ENCODE assay signal across 20 mouse cellular contexts in genomic region chr4:137527368-137527767, GRCm38 (mm10). TPM values are rescaled to one million over a fixed set of nuclear protein-coding genes. Genes with fewer than 3 reads are reported as not detected.
DNase-seq lines count a peak whose midpoint lies in the region; ATAC-seq and TF ChIP-seq lines count a peak whose summit lies in the region.
"Had no signal": no experiment of that assay in that cellular context is flagged by ENCODE, and none has a peak within 500 bp of the region (broad histone marks: within the 10 kb centered on the region; RNA-seq: fewer than 3 reads in every experiment).

No protein-coding gene starts in this region.

- 39% methylated on average over 4 of the region's 4 CpGs for WGBS in heart, adult 2 months
- WGBS in heart, embryonic 11.5 days (ENCODE audit: insufficient replicate concordance): 78% methylated on average over 4 of the region's 4 CpGs
- 61% methylated on average over 4 of the region's 4 CpGs for WGBS in neural tube, embryonic 12.5 days
- WGBS in neural tube, embryonic 15.5 days: 55% methylated on average over 4 of the region's 4 CpGs
- 47% methylated on average over 4 of the region's 4 CpGs for WGBS in intestine, embryonic 16.5 days
- WGBS in midbrain, embryonic 14.5 days: 67% methylated on average over 4 of the region's 4 CpGs

- intact Hi-C loops in heart, adult 2 months (cut with DNase I): no loop called here

- peaks cover 7% of the 10 kb centered on the region for H3K4me1 ChIP-seq in heart, adult 2 months (ENCODE audit: control insufficient read depth, insufficient read depth, low read length)
- H3K4me1 ChIP-seq in heart, embryonic 11.5 days (ENCODE audit: control insufficient read depth, insufficient read depth, low read length): no peaks in the 10 kb centered on the region
- H3K4me1 ChIP-seq in neural tube, embryonic 12.5 days: peaks cover 6% of the 10 kb centered on the region; the same call in 1 of the 2 replicates
- H3K4me1 ChIP-seq in neural tube, embryonic 15.5 days: no peaks in the 10 kb centered on the region
- H3K4me1 ChIP-seq in intestine, embryonic 16.5 days (ENCODE audit: control insufficient read depth, insufficient read depth, low read length): 0 out of 2 replicates have a peak, but pooled peaks cover 7% of the 10 kb centered on the region
- no peaks in the 10 kb centered on the region for H3K4me1 ChIP-seq in midbrain, embryonic 14.5 days (ENCODE audit: control insufficient read depth, insufficient read depth, low read length)
- H3K4me1 ChIP-seq: embryonic facial prominence, embryonic 12.5 days; heart, embryonic 13.5 days; hindbrain, embryonic 13.5 days; liver, embryonic 13.5 days had no signal

- TF ChIP-seq EP300 in heart, adult 2 months (IDR thresholded peaks at IDR 0.05; ENCODE audit: insufficient read depth, low read depth, low read length): no peak

- no peak overlapping the region for H3K4me3 ChIP-seq in heart, adult 2 months
- no peak overlapping the region for H3K4me3 ChIP-seq in heart, embryonic 11.5 days (ENCODE audit: low read depth, low read length)
- no peak overlapping the region for H3K4me3 ChIP-seq in neural tube, embryonic 12.5 days
- H3K4me3 ChIP-seq in neural tube, embryonic 15.5 days (replicated peaks): no peak overlapping the region
- no peak overlapping the region for H3K4me3 ChIP-seq in intestine, embryonic 16.5 days (ENCODE audit: low read length)
- no peak overlapping the region for H3K4me3 ChIP-seq in midbrain, embryonic 14.5 days (replicated peaks; ENCODE audit: low read depth, low read length)
- H3K4me3 ChIP-seq: embryonic facial prominence, embryonic 12.5 days; heart, embryonic 13.5 days; hindbrain, embryonic 13.5 days; layer of hippocampus, adult 2 months; liver, embryonic 13.5 days had no signal

- H3K27me3 ChIP-seq in heart, adult 2 months (ENCODE audit: control insufficient read depth, insufficient read depth, low read length): no peaks in the 10 kb centered on the region
- no peaks in the 10 kb centered on the region for H3K27me3 ChIP-seq in heart, embryonic 11.5 days (ENCODE audit: control insufficient read depth, insufficient read depth, low read length)
- H3K27me3 ChIP-seq in neural tube, embryonic 12.5 days (replicated peaks): no peaks in the 10 kb centered on the region
- no peaks in the 10 kb centered on the region for H3K27me3 ChIP-seq in neural tube, embryonic 15.5 days (replicated peaks)
- H3K27me3 ChIP-seq in intestine, embryonic 16.5 days (replicated peaks; ENCODE audit: control insufficient read depth, insufficient read depth, low read length): no peaks in the 10 kb centered on the region
- H3K27me3 ChIP-seq in midbrain, embryonic 14.5 days (ENCODE audit: control insufficient read depth, insufficient read depth, low read length): no peaks in the 10 kb centered on the region
- H3K27me3 ChIP-seq: embryonic facial prominence, embryonic 12.5 days; heart, embryonic 13.5 days; hindbrain, embryonic 13.5 days; liver, embryonic 13.5 days had no signal

- TF ChIP-seq POLR2A in heart, adult 2 months (IDR thresholded peaks at IDR 0.05; ENCODE audit: insufficient read depth, low read depth, low read length): no peak

- H3K4me2 ChIP-seq in heart, embryonic 11.5 days: no peak overlapping the region
- no peak overlapping the region for H3K4me2 ChIP-seq in neural tube, embryonic 12.5 days (replicated peaks)
- H3K4me2 ChIP-seq in neural tube, embryonic 15.5 days: no peak overlapping the region
- no peak overlapping the region for H3K4me2 ChIP-seq in intestine, embryonic 16.5 days (ENCODE audit: low read depth, low read length)
- no peak overlapping the region for H3K4me2 ChIP-seq in midbrain, embryonic 14.5 days (ENCODE audit: low read length)
- H3K4me2 ChIP-seq: embryonic facial prominence, embryonic 12.5 days; heart, embryonic 13.5 days; hindbrain, embryonic 13.5 days; liver, embryonic 13.5 days had no signal

- peak overlapping the region; percentile 49 for H3K27ac ChIP-seq in heart, adult 2 months
- H3K27ac ChIP-seq in heart, embryonic 11.5 days (ENCODE audit: low read depth, low read length): no peak overlapping the region
- no peak overlapping the region for H3K27ac ChIP-seq in neural tube, embryonic 12.5 days
- no peak overlapping the region for H3K27ac ChIP-seq in neural tube, embryonic 15.5 days (replicated peaks)
- H3K27ac ChIP-seq in intestine, embryonic 16.5 days (ENCODE audit: low read length): no peak overlapping the region
- no peak overlapping the region for H3K27ac ChIP-seq in midbrain, embryonic 14.5 days (replicated peaks; ENCODE audit: low read depth, low read length)
- H3K27ac ChIP-seq: embryonic facial prominence, embryonic 12.5 days; heart, embryonic 13.5 days; hindbrain, embryonic 13.5 days; layer of hippocampus, adult 2 months; liver, embryonic 13.5 days had no signal

- H3K79me2 ChIP-seq in heart, adult 2 months (replicated peaks; ENCODE audit: control insufficient read depth, insufficient read depth, low read length): no peaks in the 10 kb centered on the region

- H3K9me3 ChIP-seq in heart, embryonic 11.5 days (replicated peaks; ENCODE audit: control insufficient read depth, low read length): no peaks in the 10 kb centered on the region
- no peaks in the 10 kb centered on the region for H3K9me3 ChIP-seq in neural tube, embryonic 12.5 days
- no peaks in the 10 kb centered on the region for H3K9me3 ChIP-seq in neural tube, embryonic 15.5 days (replicated peaks)
- no peaks in the 10 kb centered on the region for H3K9me3 ChIP-seq in intestine, embryonic 16.5 days (ENCODE audit: control insufficient read depth, low read length)
- H3K9me3 ChIP-seq in midbrain, embryonic 14.5 days (ENCODE audit: control insufficient read depth, low read length): no peaks in the 10 kb centered on the region
- H3K9me3 ChIP-seq: embryonic facial prominence, embryonic 12.5 days; heart, embryonic 13.5 days; hindbrain, embryonic 13.5 days; liver, embryonic 13.5 days had no signal

- no peak for ATAC-seq in heart, embryonic 11.5 days (replicated peaks; ENCODE audit: insufficient number of reproducible peaks, low FRiP score, low TSS enrichment)
- ATAC-seq in neural tube, embryonic 12.5 days (ENCODE audit: low FRiP score, low read depth): no peak
- no peak for ATAC-seq in neural tube, embryonic 15.5 days (ENCODE audit: low FRiP score)
- ATAC-seq in intestine, embryonic 16.5 days: peak; percentile 90
- no peak for ATAC-seq in midbrain, embryonic 14.5 days (ENCODE audit: low FRiP score, low TSS enrichment)

- DNase-seq in heart, adult 2 months: peak in 1 of 2 experiments; percentile 38
- peak; percentile 11 for DNase-seq in lung, postnatal 14 days
- DNase-seq in midbrain, embryonic 14.5 days: no peak
- no peak for DNase-seq in right cerebral cortex, adult 2 months (ENCODE audit: low spot score in 2 of 2)
- DNase-seq: adrenal gland, postnatal 25 days; cerebellum, postnatal 36 days; liver, embryonic 13.5 days; thymus, adult 18-20 months had no signal

- TF ChIP-seq CTCF in heart, adult 2 months (IDR thresholded peaks at IDR 0.05): no peak

- peaks cover 2% of the 10 kb centered on the region for H3K36me3 ChIP-seq in heart, adult 2 months (ENCODE audit: control insufficient read depth, insufficient read depth, low read length)
- H3K36me3 ChIP-seq in heart, embryonic 11.5 days (ENCODE audit: control insufficient read depth, insufficient read depth, low read length): peaks cover 56% of the 10 kb centered on the region
- peaks cover 18% of the 10 kb centered on the region for H3K36me3 ChIP-seq in neural tube, embryonic 12.5 days
- no peaks in the 10 kb centered on the region for H3K36me3 ChIP-seq in neural tube, embryonic 15.5 days
- peaks cover 6% of the 10 kb centered on the region; the same call in 1 of the 2 replicates for H3K36me3 ChIP-seq in intestine, embryonic 16.5 days (ENCODE audit: control insufficient read depth, insufficient read depth, low read length)
- 0 out of 2 replicates have a peak, but pooled peaks cover 5% of the 10 kb centered on the region for H3K36me3 ChIP-seq in midbrain, embryonic 14.5 days (ENCODE audit: control insufficient read depth, insufficient read depth, low read length)
- H3K36me3 ChIP-seq: hindbrain, embryonic 13.5 days had no signal

- no peak overlapping the region for H3K9ac ChIP-seq in heart, adult 2 months (ENCODE audit: low read depth, low read length)
- no peak overlapping the region for H3K9ac ChIP-seq in heart, embryonic 11.5 days (ENCODE audit: low read depth, low read length)
- 0 out of 2 replicates have a peak overlapping the region, but pooled peaks have one; percentile 13 for H3K9ac ChIP-seq in neural tube, embryonic 12.5 days
- H3K9ac ChIP-seq in neural tube, embryonic 15.5 days (replicated peaks): no peak overlapping the region
- H3K9ac ChIP-seq in intestine, embryonic 16.5 days (ENCODE audit: low read depth, low read length): no peak overlapping the region
- no peak overlapping the region for H3K9ac ChIP-seq in midbrain, embryonic 14.5 days (replicated peaks; ENCODE audit: low read length)
- H3K9ac ChIP-seq: embryonic facial prominence, embryonic 12.5 days; heart, embryonic 13.5 days; hindbrain, embryonic 13.5 days; liver, embryonic 13.5 days had no signal

RNA-seq across cellular contexts. Expression of gene Ldlrad2, which starts 47.0 kb away (rescaled TPM):
- not detected for total RNA-seq in heart, adult 2 months (2021)
- polyA plus RNA-seq in heart, adult 2 months (2012; rRNA removed): not detected in 2 replicates
- polyA plus RNA-seq in heart, embryonic 11.5 days (2014; fragmentation: Nextera tagmentation; extraction: Ambion mirVana): not detected in 2 replicates
- not detected in 2 replicates for polyA plus RNA-seq in neural tube, embryonic 12.5 days (2016; fragmentation: Nextera tagmentation; extraction: Ambion mirVana)
- polyA plus RNA-seq in neural tube, embryonic 15.5 days (2015; fragmentation: Nextera tagmentation; extraction: Ambion mirVana): not detected in 2 replicates
- polyA plus RNA-seq in intestine, embryonic 16.5 days (2015; fragmentation: Nextera tagmentation; extraction: Ambion mirVana): not detected in 2 replicates
- polyA plus RNA-seq in midbrain, embryonic 14.5 days (2014; fragmentation: Nextera tagmentation; extraction: Ambion mirVana): not detected in 2 replicates
- total RNA-seq: adrenal gland, postnatal 25 days; ES-E14; layer of hippocampus, adult 2 months; megakaryocyte progenitor cell, adult 5-6 weeks; neutrophil, adult 5-6 weeks had no signal
- polyA plus RNA-seq: C2C12; embryonic facial prominence, embryonic 12.5 days; heart, embryonic 13.5 days; liver, embryonic 13.5 days had no signal

RNA-seq across cellular contexts. Expression of gene Hspg2, which starts 58.8 kb away (rescaled TPM):
- total RNA-seq in heart, adult 2 months (2021): 100 to 1,000 TPM; 174 to 190 TPM
- 86.7 and 114 TPM in 2 replicates for polyA plus RNA-seq in heart, adult 2 months (2012; rRNA removed)
- polyA plus RNA-seq in heart, embryonic 11.5 days (2014; fragmentation: Nextera tagmentation; extraction: Ambion mirVana): 55.5 and 56.4 TPM in 2 replicates
- 11.3 and 12.4 TPM in 2 replicates for polyA plus RNA-seq in neural tube, embryonic 12.5 days (2016; fragmentation: Nextera tagmentation; extraction: Ambion mirVana)
- polyA plus RNA-seq in neural tube, embryonic 15.5 days (2015; fragmentation: Nextera tagmentation; extraction: Ambion mirVana): 7.5 and 9.8 TPM in 2 replicates
- polyA plus RNA-seq in intestine, embryonic 16.5 days (2015; fragmentation: Nextera tagmentation; extraction: Ambion mirVana): 24.5 TPM in 2 replicates
- polyA plus RNA-seq in midbrain, embryonic 14.5 days (2014; fragmentation: Nextera tagmentation; extraction: Ambion mirVana): 2.0 and 7.6 TPM in 2 replicates
- total RNA-seq: megakaryocyte progenitor cell, adult 5-6 weeks had no signal
